Comparison of ENCODE assay signal across 26 mouse cellular contexts in genomic region chr17:62640654-62641053, GRCm38 (mm10).
DNase-seq lines count a peak whose midpoint lies in the region; ATAC-seq and TF ChIP-seq lines count a peak whose summit lies in the region.
"Had no signal": no experiment of that assay in that cellular context is flagged by ENCODE, and none has a peak within 500 bp of the region (broad histone marks: within the 10 kb centered on the region; RNA-seq: fewer than 3 reads in every experiment).

No protein-coding gene starts in this region.

- intact Hi-C loops in heart, postnatal 25 days (cut with DNase I): no loop called here
- intact Hi-C loops in left cerebral cortex, adult 2 months (cut with DNase I): no loop called here

- no peak overlapping the region for H3K27ac ChIP-seq in hindbrain, embryonic 15.5 days (replicated peaks)
- H3K27ac ChIP-seq in hindbrain, embryonic 14.5 days: no peak overlapping the region
- H3K27ac ChIP-seq in neural tube, embryonic 13.5 days (replicated peaks): no peak overlapping the region; the same call in 1 of the 2 replicates
- no peak overlapping the region for H3K27ac ChIP-seq in left cerebral cortex, adult 2 months
- H3K27ac ChIP-seq: embryonic facial prominence, embryonic 13.5 days; forebrain, embryonic 10.5 days; forebrain, embryonic 13.5 days; heart, embryonic 13.5 days; hindbrain, embryonic 12.5 days; intestine, embryonic 15.5 days had no signal

- peak; percentile 59; the same call in 1 of the 2 replicates for ATAC-seq in hindbrain, embryonic 15.5 days (ENCODE audit: low FRiP score, low read depth)
- ATAC-seq in hindbrain, embryonic 14.5 days (ENCODE audit: low FRiP score): no peak
- ATAC-seq in neural tube, embryonic 13.5 days (ENCODE audit: low read depth): peak; percentile 75
- ATAC-seq: forebrain, embryonic 13.5 days; forebrain, embryonic 16.5 days; intestine, embryonic 15.5 days had no signal

- no peak for TF ChIP-seq CTCF in left cerebral cortex, adult 2 months (IDR thresholded peaks at IDR 0.05)

- no peak overlapping the region for H3K4me2 ChIP-seq in hindbrain, embryonic 15.5 days
- no peak overlapping the region for H3K4me2 ChIP-seq in hindbrain, embryonic 14.5 days (replicated peaks)
- H3K4me2 ChIP-seq in neural tube, embryonic 13.5 days: no peak overlapping the region
- H3K4me2 ChIP-seq: embryonic facial prominence, embryonic 13.5 days; forebrain, embryonic 13.5 days; heart, embryonic 13.5 days; hindbrain, embryonic 12.5 days; intestine, embryonic 15.5 days had no signal

- no peaks in the 10 kb centered on the region for H3K4me1 ChIP-seq in hindbrain, embryonic 15.5 days (replicated peaks)
- 0 out of 2 replicates have a peak, but pooled peaks cover 4% of the 10 kb centered on the region for H3K4me1 ChIP-seq in hindbrain, embryonic 14.5 days (replicated peaks; ENCODE audit: control insufficient read depth, insufficient read depth, low read length)
- peaks cover 7% of the 10 kb centered on the region; the same call in 1 of the 2 replicates for H3K4me1 ChIP-seq in neural tube, embryonic 13.5 days (replicated peaks)

- peak; percentile 13 for DNase-seq in heart, adult 11 months
- no peak for DNase-seq in heart, postnatal 25 days (ENCODE audit: low spot score)
- no peak for DNase-seq in hindbrain, embryonic 14.5 days (ENCODE audit: low spot score)
- no peak for DNase-seq in MN1 (ENCODE audit: low spot score)
- no peak for DNase-seq in left cerebral cortex, adult 2 months (ENCODE audit: extremely low spot score in 1 of 2, low spot score in 2 of 2)
- DNase-seq: adrenal gland, adult 2 months; adrenal gland, postnatal 14 days; B cell, adult 2 months; cerebellum, adult 11 months; cerebellum, adult 2 months; cerebellum, adult 9-11 months; cerebellum, postnatal 25 days; gastrocnemius, postnatal 10 days; gastrocnemius, postnatal 36 days; heart, postnatal 14 days had no signal

- no peaks in the 10 kb centered on the region for H3K27me3 ChIP-seq in hindbrain, embryonic 15.5 days
- no peaks in the 10 kb centered on the region for H3K27me3 ChIP-seq in hindbrain, embryonic 14.5 days (ENCODE audit: control insufficient read depth, insufficient read depth, low read length)
- H3K27me3 ChIP-seq in neural tube, embryonic 13.5 days: no peaks in the 10 kb centered on the region
- H3K27me3 ChIP-seq: CH12.LX; embryonic facial prominence, embryonic 13.5 days; forebrain, embryonic 13.5 days; heart, embryonic 13.5 days; hindbrain, embryonic 12.5 days; intestine, embryonic 15.5 days had no signal

- H3K9me3 ChIP-seq in hindbrain, embryonic 15.5 days: no peaks in the 10 kb centered on the region
- H3K9me3 ChIP-seq in hindbrain, embryonic 14.5 days (ENCODE audit: control insufficient read depth, low read length): no peaks in the 10 kb centered on the region
- H3K9me3 ChIP-seq in neural tube, embryonic 13.5 days: no peaks in the 10 kb centered on the region
- H3K9me3 ChIP-seq: embryonic facial prominence, embryonic 13.5 days; forebrain, embryonic 10.5 days; forebrain, embryonic 13.5 days; heart, embryonic 13.5 days; hindbrain, embryonic 12.5 days; intestine, embryonic 15.5 days had no signal

- H3K36me3 ChIP-seq in hindbrain, embryonic 15.5 days: no peaks in the 10 kb centered on the region
- H3K36me3 ChIP-seq in hindbrain, embryonic 14.5 days (replicated peaks; ENCODE audit: control insufficient read depth, insufficient read depth): no peaks in the 10 kb centered on the region
- H3K36me3 ChIP-seq in neural tube, embryonic 13.5 days: no peaks in the 10 kb centered on the region
- H3K36me3 ChIP-seq: embryonic facial prominence, embryonic 13.5 days; G1E; heart, embryonic 13.5 days; hindbrain, embryonic 12.5 days; intestine, embryonic 15.5 days had no signal

- 58% methylated on average over 6 of the region's 6 CpGs for WGBS in hindbrain, embryonic 15.5 days
- WGBS in hindbrain, embryonic 14.5 days: 55% methylated on average over 6 of the region's 6 CpGs
- WGBS in neural tube, embryonic 13.5 days: 32% methylated on average over 6 of the region's 6 CpGs

- no peak overlapping the region for H3K4me3 ChIP-seq in hindbrain, embryonic 15.5 days
- no peak overlapping the region for H3K4me3 ChIP-seq in hindbrain, embryonic 14.5 days (replicated peaks; ENCODE audit: low read length)
- H3K4me3 ChIP-seq in neural tube, embryonic 13.5 days: no peak overlapping the region
- H3K4me3 ChIP-seq in left cerebral cortex, adult 2 months: no peak overlapping the region
- H3K4me3 ChIP-seq: embryonic facial prominence, embryonic 13.5 days; forebrain, embryonic 10.5 days; forebrain, embryonic 13.5 days; heart, embryonic 13.5 days; hindbrain, embryonic 12.5 days; intestine, embryonic 15.5 days had no signal

- H3K9ac ChIP-seq in hindbrain, embryonic 15.5 days: no peak overlapping the region
- no peak overlapping the region for H3K9ac ChIP-seq in hindbrain, embryonic 14.5 days
- no peak overlapping the region for H3K9ac ChIP-seq in neural tube, embryonic 13.5 days
- H3K9ac ChIP-seq: embryonic facial prominence, embryonic 13.5 days; forebrain, embryonic 13.5 days; heart, embryonic 13.5 days; hindbrain, embryonic 12.5 days; intestine, embryonic 15.5 days had no signal
